Mouse (Mus musculus): Measurements from ENCODE around the gene Gm27179. TPM values are rescaled to one million over a fixed set of nuclear protein-coding genes. Genes with fewer than 3 reads are reported as not detected.

Gene Gm27179
- polyA plus RNA-seq, 1 experiment from 2014 or later, result not detected

Other genes starting within 250 kb of the Gm27179 start
- gene Synb, start 218.2 kb downstream of the Gm27179 start, polyA plus RNA-seq (2015; fragmentation: Nextera tagmentation; extraction: Ambion mirVana), result not detected in 2 replicates
- gene Gm16867, start 9.2 kb downstream of the Gm27179 start, polyA plus RNA-seq (2015; fragmentation: Nextera tagmentation; extraction: Ambion mirVana), result 0.12 TPM in 1 of 2 replicates, not detected in the other
- gene Entpd4b, start 42.9 kb upstream of the Gm27179 start, polyA plus RNA-seq (2015; fragmentation: Nextera tagmentation; extraction: Ambion mirVana), result 9.9 and 11.4 TPM in 2 replicates